Mouse (Mus musculus): ENCODE results near the gene Ralb. TPM values are rescaled to one million over a fixed set of nuclear protein-coding genes. Genes with fewer than 3 reads are reported as not detected.

Gene Ralb
- polyA plus RNA-seq, 1 experiment from 2014 or later = 252 TPM

GRCm38 (mm10) chr1:119501881-119502280 lies 2.7 kb downstream of the Ralb start:
- 63% methylated on average over 8 of the region's 8 CpGs for WGBS
- H3K27ac ChIP-seq (ENCODE audit: low read length) = no peak overlapping the region
- peaks cover 46% of the 10 kb centered on the region for H3K4me1 ChIP-seq (replicated peaks; ENCODE audit: control insufficient read depth, insufficient read depth, low read length)
- no peak for ATAC-seq (ENCODE audit: low read depth)
- peak overlapping the region; percentile 78 for H3K4me2 ChIP-seq (ENCODE audit: low read depth, low read length)
- H3K9ac ChIP-seq (ENCODE audit: low read length) = no peak overlapping the region
- peaks cover 16% of the 10 kb centered on the region for H3K36me3 ChIP-seq (ENCODE audit: control insufficient read depth, insufficient read depth, low read length)
- no peak overlapping the region for H3K4me3 ChIP-seq (ENCODE audit: low read length)
- H3K27me3 ChIP-seq (ENCODE audit: control insufficient read depth, insufficient read depth, low read depth, low read length) = no peaks in the 10 kb centered on the region
- no peaks in the 10 kb centered on the region for H3K9me3 ChIP-seq (ENCODE audit: control insufficient read depth, low read length)

DNA sequence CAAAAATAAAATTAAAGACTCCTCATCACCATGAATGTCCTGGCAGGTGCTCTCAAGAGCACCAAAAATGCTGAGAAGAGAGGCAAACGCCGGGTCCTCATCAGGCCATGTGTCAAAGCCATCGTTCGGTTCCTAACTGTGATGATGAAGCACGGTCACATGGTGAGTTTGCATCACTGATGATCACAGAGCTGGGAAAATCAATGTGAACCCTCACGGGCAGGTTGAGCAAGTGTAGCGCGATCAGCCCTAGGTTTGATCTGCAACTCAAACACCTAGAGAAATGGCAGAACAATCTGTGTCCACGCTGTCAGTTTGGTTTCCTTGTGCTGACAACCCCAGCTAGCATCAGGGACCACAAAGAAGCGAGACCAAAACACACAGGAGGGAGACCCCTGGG lies 5.1 kb downstream of the Ralb start:
- WGBS = 93% methylated on average over 10 of the region's 10 CpGs

GRCm38 (mm10) chr1:119498536-119499231 lies 5.9 kb downstream of the Ralb start:
- no peak for ATAC-seq (ENCODE audit: low read depth)

More for the DNA sequence above, 5.1 kb downstream of the Ralb start:
- no peak for ATAC-seq (ENCODE audit: low read depth)
- Histone ChIP-seq H3K9me3 (ENCODE audit: control insufficient read depth, low read length) (no peaks in the 10 kb centered on the region), H3K4me2 (ENCODE audit: low read depth, low read length) (no peak overlapping the region), H3K9ac (ENCODE audit: low read length) (no peak overlapping the region), H3K27ac (ENCODE audit: low read length) (no peak overlapping the region), H3K4me1 (replicated peaks; ENCODE audit: control insufficient read depth, insufficient read depth, low read length) (peaks cover 35% of the 10 kb centered on the region), H3K27me3 (ENCODE audit: control insufficient read depth, insufficient read depth, low read depth, low read length) (no peaks in the 10 kb centered on the region), H3K36me3 (ENCODE audit: control insufficient read depth, insufficient read depth, low read length) (peaks cover 16% of the 10 kb centered on the region), H3K4me3 (ENCODE audit: low read length) (no peak overlapping the region)

DNA sequence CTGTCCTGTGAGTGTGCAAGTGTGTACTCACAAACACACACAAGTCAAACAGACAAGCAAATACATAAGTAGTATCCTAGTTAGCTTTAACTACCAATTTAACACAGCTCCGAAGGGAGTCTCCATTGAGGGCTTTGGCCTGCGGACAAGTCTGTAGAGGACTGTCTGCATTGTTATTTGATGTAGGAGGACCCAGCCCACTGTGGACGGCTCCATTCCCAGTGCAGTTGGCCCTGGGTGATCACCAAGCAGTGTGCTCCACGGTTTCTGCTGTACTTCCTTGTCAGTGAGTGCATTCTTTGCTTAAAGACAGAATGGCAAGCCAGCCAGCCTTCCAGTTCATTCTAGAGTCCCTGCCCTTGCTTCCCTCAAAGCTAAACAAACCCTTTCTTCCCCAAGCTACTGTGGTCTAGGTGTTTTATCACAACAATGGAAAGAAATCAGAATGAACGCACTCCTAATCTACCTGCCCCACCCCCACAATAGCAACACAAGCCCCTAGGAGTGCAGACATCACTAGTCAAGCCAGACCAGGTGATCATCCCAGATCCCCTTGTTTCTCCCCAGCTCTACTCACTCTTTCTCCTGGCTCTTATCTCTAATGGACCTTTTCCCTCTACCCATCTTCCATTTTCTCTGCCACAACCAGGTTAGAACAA lies 7.1 kb downstream of the Ralb start:
- no peak for ATAC-seq (ENCODE audit: low read depth)
- Histone ChIP-seq H3K9ac (ENCODE audit: low read length) (no peak overlapping the region), H3K36me3 (ENCODE audit: control insufficient read depth, insufficient read depth, low read length) (peaks cover 16% of the 10 kb centered on the region), H3K27me3 (ENCODE audit: control insufficient read depth, insufficient read depth, low read depth, low read length) (no peaks in the 10 kb centered on the region), H3K9me3 (ENCODE audit: control insufficient read depth, low read length) (no peaks in the 10 kb centered on the region), H3K27ac (ENCODE audit: low read length) (no peak overlapping the region), H3K4me2 (ENCODE audit: low read depth, low read length) (no peak overlapping the region), H3K4me1 (replicated peaks; ENCODE audit: control insufficient read depth, insufficient read depth, low read length) (peaks cover 39% of the 10 kb centered on the region), H3K4me3 (ENCODE audit: low read length) (no peak overlapping the region)
- 67% methylated on average over 5 of the region's 5 CpGs for WGBS

More at GRCm38 (mm10) chr1:119498536-119499231, 5.9 kb downstream of the Ralb start:
- peaks cover 16% of the 10 kb centered on the region for H3K36me3 ChIP-seq (ENCODE audit: control insufficient read depth, insufficient read depth, low read length)
- no peak overlapping the region for H3K9ac ChIP-seq (ENCODE audit: low read length)
- no peaks in the 10 kb centered on the region for H3K9me3 ChIP-seq (ENCODE audit: control insufficient read depth, low read length)
- WGBS = 74% methylated on average over 9 of the region's 9 CpGs
- H3K4me3 ChIP-seq (ENCODE audit: low read length) = no peak overlapping the region
- peaks cover 41% of the 10 kb centered on the region for H3K4me1 ChIP-seq (replicated peaks; ENCODE audit: control insufficient read depth, insufficient read depth, low read length)
- no peaks in the 10 kb centered on the region for H3K27me3 ChIP-seq (ENCODE audit: control insufficient read depth, insufficient read depth, low read depth, low read length)
- H3K27ac ChIP-seq (ENCODE audit: low read length) = no peak overlapping the region
- no peak overlapping the region for H3K4me2 ChIP-seq (ENCODE audit: low read depth, low read length)

- no peaks in the 10 kb centered on the region for H3K27me3 ChIP-seq (ENCODE audit: control insufficient read depth, insufficient read depth, low read depth, low read length)
- H3K36me3 ChIP-seq (ENCODE audit: control insufficient read depth, insufficient read depth, low read length) = peaks cover 7% of the 10 kb centered on the region
- no peak overlapping the region for H3K9ac ChIP-seq (ENCODE audit: low read length)
- no peak overlapping the region for H3K4me2 ChIP-seq (ENCODE audit: low read depth, low read length)
- H3K4me3 ChIP-seq (ENCODE audit: low read length) = no peak overlapping the region
- 87% methylated on average over 6 of the region's 6 CpGs for WGBS
- ATAC-seq (ENCODE audit: low read depth) = no peak
- no peaks in the 10 kb centered on the region for H3K9me3 ChIP-seq (ENCODE audit: control insufficient read depth, low read length)
- no peak overlapping the region for H3K27ac ChIP-seq (ENCODE audit: low read length)
- peaks cover 52% of the 10 kb centered on the region for H3K4me1 ChIP-seq (replicated peaks; ENCODE audit: control insufficient read depth, insufficient read depth, low read length)
Measured at GRCm38 (mm10) chr1:119495396-119495775, 9.2 kb downstream of the Ralb start.

DNA sequence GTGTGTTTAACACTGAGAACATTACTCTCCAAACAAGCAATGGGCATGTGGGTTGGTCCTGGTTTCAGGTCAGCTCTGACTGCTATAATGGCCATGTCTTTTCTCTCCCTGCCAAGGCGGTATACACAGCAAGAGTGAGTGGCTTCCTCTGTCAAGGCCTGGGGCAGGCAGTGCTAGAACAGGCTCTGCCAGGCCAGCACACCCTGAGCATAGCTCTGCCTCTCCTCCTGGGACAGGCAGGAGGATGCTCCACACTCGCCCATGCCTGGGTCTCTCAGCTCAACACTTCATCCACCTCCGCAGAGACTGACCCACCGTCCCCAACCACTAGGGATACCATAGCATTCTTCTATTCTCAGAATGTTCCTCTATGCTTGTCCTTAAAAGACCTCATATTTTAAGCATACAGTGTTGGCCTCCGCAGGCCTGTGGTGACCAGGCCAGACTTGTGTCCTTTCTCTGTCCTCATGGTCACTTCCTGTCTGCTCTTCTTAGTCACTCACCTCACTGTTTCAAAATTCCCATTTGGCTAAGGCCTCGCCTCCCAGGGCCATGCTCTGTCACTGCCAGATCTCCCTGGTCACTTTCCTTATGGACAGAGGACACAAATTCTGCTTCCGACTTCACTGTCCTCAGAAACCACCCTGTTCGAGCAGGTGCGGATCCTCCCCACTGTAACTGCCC lies 9.7 kb downstream of the Ralb start:
- H3K9me3 ChIP-seq (ENCODE audit: control insufficient read depth, low read length) = no peaks in the 10 kb centered on the region
- H3K4me1 ChIP-seq (replicated peaks; ENCODE audit: control insufficient read depth, insufficient read depth, low read length) = peaks cover 54% of the 10 kb centered on the region
- H3K36me3 ChIP-seq (ENCODE audit: control insufficient read depth, insufficient read depth, low read length) = peaks cover 7% of the 10 kb centered on the region
- no peak overlapping the region for H3K9ac ChIP-seq (ENCODE audit: low read length)
- H3K4me2 ChIP-seq (ENCODE audit: low read depth, low read length) = no peak overlapping the region
- no peak overlapping the region for H3K4me3 ChIP-seq (ENCODE audit: low read length)
- H3K27ac ChIP-seq (ENCODE audit: low read length) = no peak overlapping the region
- ATAC-seq (ENCODE audit: low read depth) = no peak
- whole genome bisulfite sequencing = 89% methylated on average over 9 of the region's 9 CpGs
- no peaks in the 10 kb centered on the region for H3K27me3 ChIP-seq (ENCODE audit: control insufficient read depth, insufficient read depth, low read depth, low read length)

- H3K4me3 ChIP-seq (ENCODE audit: low read length) = no peak overlapping the region
- ATAC-seq (ENCODE audit: low read depth) = peak; percentile 19; the same call in 1 of the 2 replicates
- peaks cover 2% of the 10 kb centered on the region; the same call in 1 of the 2 replicates for H3K36me3 ChIP-seq (ENCODE audit: control insufficient read depth, insufficient read depth, low read length)
- peak overlapping the region; percentile 4; the same call in 1 of the 2 replicates for H3K27ac ChIP-seq (ENCODE audit: low read length)
- no peak overlapping the region for H3K4me2 ChIP-seq (ENCODE audit: low read depth, low read length)
- 50% methylated on average over 2 of the region's 2 CpGs for WGBS
- H3K9me3 ChIP-seq (ENCODE audit: control insufficient read depth, low read length) = no peaks in the 10 kb centered on the region
- H3K9ac ChIP-seq (ENCODE audit: low read length) = no peak overlapping the region
- H3K4me1 ChIP-seq (replicated peaks; ENCODE audit: control insufficient read depth, insufficient read depth, low read length) = peaks cover 54% of the 10 kb centered on the region
- no peaks in the 10 kb centered on the region for H3K27me3 ChIP-seq (ENCODE audit: control insufficient read depth, insufficient read depth, low read depth, low read length)
Measured at GRCm38 (mm10) chr1:119494024-119494711, 10.4 kb downstream of the Ralb start.

- Histone ChIP-seq H3K36me3 (ENCODE audit: control insufficient read depth, insufficient read depth, low read length) (no peaks in the 10 kb centered on the region), H3K9me3 (ENCODE audit: control insufficient read depth, low read length) (no peaks in the 10 kb centered on the region), H3K27me3 (ENCODE audit: control insufficient read depth, insufficient read depth, low read depth, low read length) (no peaks in the 10 kb centered on the region), H3K4me3 (ENCODE audit: low read length) (no peak overlapping the region), H3K4me2 (ENCODE audit: low read depth, low read length) (peak overlapping the region; percentile 38), H3K4me1 (replicated peaks; ENCODE audit: control insufficient read depth, insufficient read depth, low read length) (peaks cover 51% of the 10 kb centered on the region), H3K27ac (ENCODE audit: low read length) (peak overlapping the region; percentile 66), H3K9ac (ENCODE audit: low read length) (peak overlapping the region; percentile 30)
- no peak for ATAC-seq (ENCODE audit: low read depth)
- WGBS = 55% methylated on average over 1 of the region's 1 CpGs
Measured at GRCm38 (mm10) chr1:119492505-119492904, 12.1 kb downstream of the Ralb start.

DNA sequence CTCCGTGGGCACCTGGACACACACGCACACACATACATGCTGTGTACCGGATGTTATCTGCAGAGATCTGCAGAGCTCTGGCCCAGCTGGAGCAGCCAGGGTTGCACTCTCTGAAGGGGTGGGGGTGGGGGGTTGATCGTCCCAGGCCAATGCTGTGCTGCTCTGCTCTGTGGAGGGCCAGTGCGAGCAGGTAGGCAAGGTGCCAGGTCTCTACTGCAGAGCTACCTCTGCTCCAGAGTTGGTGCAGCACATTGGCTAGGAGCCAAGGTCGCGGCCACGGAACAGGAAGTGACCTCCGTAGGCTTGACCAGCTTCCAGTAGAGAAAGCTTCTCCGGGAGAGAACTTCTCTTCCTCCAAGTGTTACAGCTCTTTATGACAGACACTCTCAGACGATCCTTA lies 12.5 kb downstream of the Ralb start:
- H3K9ac ChIP-seq (ENCODE audit: low read length) = peak overlapping the region; percentile 30
- no peaks in the 10 kb centered on the region for H3K27me3 ChIP-seq (ENCODE audit: control insufficient read depth, insufficient read depth, low read depth, low read length)
- H3K9me3 ChIP-seq (ENCODE audit: control insufficient read depth, low read length) = no peaks in the 10 kb centered on the region
- H3K36me3 ChIP-seq (ENCODE audit: control insufficient read depth, insufficient read depth, low read length) = no peaks in the 10 kb centered on the region
- H3K4me1 ChIP-seq (replicated peaks; ENCODE audit: control insufficient read depth, insufficient read depth, low read length) = peaks cover 47% of the 10 kb centered on the region
- ATAC-seq (ENCODE audit: low read depth) = peak; percentile 73
- peak overlapping the region; percentile 66 for H3K27ac ChIP-seq (ENCODE audit: low read length)
- H3K4me2 ChIP-seq (ENCODE audit: low read depth, low read length) = peak overlapping the region; percentile 38
- no peak overlapping the region for H3K4me3 ChIP-seq (ENCODE audit: low read length)
- 10% methylated on average over 11 of the region's 11 CpGs for WGBS
